Mouse (Mus musculus) heart, embryonic 12.5 days (tissue): Measurements from ENCODE around the gene Lrit2. TPM values are rescaled to one million over a fixed set of nuclear protein-coding genes. Genes with fewer than 3 reads are reported as not detected.

ENCODE experiments used
- ATAC-seq: fragments of 200-750 bp; cut with Nextera tagmentation; 2 replicates; pipeline ENCODE4 v1.8.0; 2017; ENCODE audit warnings: moderate TSS enrichment, moderate library complexity; ENCODE audit not compliant: insufficient number of reproducible peaks, low FRiP score
- H3K27ac ChIP-seq: fragments of 300-500 bp; sonication (generic); 2 replicates; pipeline ENCODE4 v1.5.1; 2016; ENCODE audit warnings: mild to moderate bottlenecking, moderate library complexity; ENCODE audit not compliant: poor library complexity, severe bottlenecking
- H3K27me3 ChIP-seq: fragments of 300-500 bp; sonication (generic); replicated peaks from 2 replicates; pipeline ENCODE4 v1.6.1; 2016; ENCODE audit warnings: mild to moderate bottlenecking, moderate library complexity
- H3K36me3 ChIP-seq: fragments of 300-500 bp; sonication (generic); 2 replicates; pipeline ENCODE4 v1.6.1; 2016; ENCODE audit warnings: mild to moderate bottlenecking, moderate library complexity
- H3K4me1 ChIP-seq: fragments of 300-500 bp; sonication (generic); replicated peaks from 2 replicates; pipeline ENCODE4 v1.6.1; 2016; ENCODE audit warnings: mild to moderate bottlenecking
- H3K4me2 ChIP-seq: fragments of 300-500 bp; sonication (generic); 2 replicates; pipeline ENCODE4 v1.6.1; 2016; ENCODE audit warnings: mild to moderate bottlenecking, moderate library complexity
- H3K4me3 ChIP-seq: fragments of 300-500 bp; sonication (generic); 2 replicates; pipeline ENCODE4 v1.5.1; 2016; ENCODE audit warnings: mild to moderate bottlenecking
- H3K9ac ChIP-seq: fragments of 300-500 bp; sonication (generic); 2 replicates; pipeline ENCODE4 v1.6.1; 2016; ENCODE audit warnings: mild to moderate bottlenecking, moderate library complexity
- H3K9me3 ChIP-seq: fragments of 300-500 bp; sonication (generic); replicated peaks from 2 replicates; pipeline ENCODE4 v1.6.1; 2016; ENCODE audit warnings: mild to moderate bottlenecking, moderate library complexity
- WGBS: fragments of 180-500 bp; shearing (Covaris S2); methylation state at CpG from one replicate; pipeline ENCODE4 v1.1.7; 2016; 5-methylcytosine and 5-hydroxymethylcytosine counted together
- polyA plus RNA-seq: library from polyadenylated mRNA; unstranded; fragments of >200 nt; fragmentation: Nextera tagmentation; extraction: Ambion mirVana; gene quantifications from 2 replicates; pipeline ENCODE4 v1.2.1, GENCODE M21; 2016

Lrit2 gene
- not detected in 2 replicates for polyA plus RNA-seq

GRCm38 (mm10) chr14:37067629-37068028 is at the start of gene Lrit2:
TSS of gene Lrit2 (plus strand) at chr14:37067929.
- Histone ChIP-seq H3K27ac (no peak within 1 kb of the TSS), H3K4me1 (no peaks in the 10 kb centered on the region), H3K4me2 (no peak within 1 kb of the TSS), H3K9me3 (no peaks in the 10 kb centered on the region), H3K36me3 (no peaks in the 10 kb centered on the region), H3K27me3 (no peaks in the 10 kb centered on the region), H3K4me3 (no peak within 1 kb of the TSS), H3K9ac (no peak within 1 kb of the TSS)
- no peak for ATAC-seq
- WGBS, result 70% methylated on average over 5 of the region's 5 CpGs

- no peaks in the 10 kb centered on the region for H3K9me3 ChIP-seq
- H3K27ac ChIP-seq, result no peak overlapping the region
- H3K27me3 ChIP-seq, result no peaks in the 10 kb centered on the region
- H3K4me3 ChIP-seq, result no peak overlapping the region
- no peak for ATAC-seq
- H3K4me1 ChIP-seq, result no peaks in the 10 kb centered on the region
- no peak overlapping the region for H3K4me2 ChIP-seq
- 61% methylated on average over 4 of the region's 4 CpGs for WGBS
- H3K36me3 ChIP-seq, result no peaks in the 10 kb centered on the region
- H3K9ac ChIP-seq, result no peak overlapping the region
Measured at GRCm38 (mm10) chr14:37027248-37027933, 40.3 kb upstream of the Lrit2 start.

- Histone ChIP-seq H3K4me1 (no peaks in the 10 kb centered on the region), H3K27ac (no peak overlapping the region), H3K4me2 (no peak overlapping the region), H3K9me3 (no peaks in the 10 kb centered on the region), H3K27me3 (no peaks in the 10 kb centered on the region), H3K9ac (no peak overlapping the region), H3K4me3 (no peak overlapping the region), H3K36me3 (no peaks in the 10 kb centered on the region)
- ATAC-seq, result no peak
- 88% methylated on average over 3 of the region's 3 CpGs for WGBS
Measured at GRCm38 (mm10) chr14:37027951-37028350, 39.8 kb upstream of the Lrit2 start.

GRCm38 (mm10) chr14:37028555-37028954 is 39.2 kb upstream of the Lrit2 start:
- H3K9me3 ChIP-seq, result no peaks in the 10 kb centered on the region
- no peaks in the 10 kb centered on the region for H3K36me3 ChIP-seq
- no peak overlapping the region for H3K4me3 ChIP-seq
- H3K4me2 ChIP-seq, result no peak overlapping the region
- no peak overlapping the region for H3K9ac ChIP-seq
- H3K27me3 ChIP-seq, result no peaks in the 10 kb centered on the region
- 79% methylated on average over 3 of the region's 3 CpGs for WGBS
- ATAC-seq, result no peak
- H3K4me1 ChIP-seq, result no peaks in the 10 kb centered on the region
- no peak overlapping the region for H3K27ac ChIP-seq

GRCm38 (mm10) chr14:37032481-37033104 is 35.1 kb upstream of the Lrit2 start:
- no peaks in the 10 kb centered on the region for H3K9me3 ChIP-seq
- no peaks in the 10 kb centered on the region for H3K4me1 ChIP-seq
- no peak for ATAC-seq
- H3K9ac ChIP-seq, result no peak overlapping the region
- H3K4me3 ChIP-seq, result no peak overlapping the region
- no peak overlapping the region for H3K27ac ChIP-seq
- no peaks in the 10 kb centered on the region for H3K27me3 ChIP-seq
- H3K36me3 ChIP-seq, result no peaks in the 10 kb centered on the region
- WGBS, result 75% methylated on average over 11 of the region's 11 CpGs
- no peak overlapping the region for H3K4me2 ChIP-seq

- no peak for ATAC-seq
- no peak overlapping the region for H3K4me3 ChIP-seq
- no peaks in the 10 kb centered on the region for H3K9me3 ChIP-seq
- WGBS, result 16% methylated on average over 7 of the region's 7 CpGs
- H3K9ac ChIP-seq, result no peak overlapping the region
- H3K27ac ChIP-seq, result no peak overlapping the region
- H3K4me1 ChIP-seq, result no peaks in the 10 kb centered on the region
- no peaks in the 10 kb centered on the region for H3K27me3 ChIP-seq
- no peaks in the 10 kb centered on the region for H3K36me3 ChIP-seq
- no peak overlapping the region for H3K4me2 ChIP-seq
Measured at GRCm38 (mm10) chr14:37033241-37033640, 34.5 kb upstream of the Lrit2 start.

- Histone ChIP-seq H3K4me1 (no peaks in the 10 kb centered on the region), H3K27me3 (no peaks in the 10 kb centered on the region), H3K4me3 (no peak overlapping the region), H3K36me3 (no peaks in the 10 kb centered on the region), H3K9me3 (no peaks in the 10 kb centered on the region), H3K27ac (no peak overlapping the region), H3K4me2 (no peak overlapping the region), H3K9ac (no peak overlapping the region)
- no peak for ATAC-seq
- 39% methylated on average over 5 of the region's 5 CpGs for WGBS
Measured at GRCm38 (mm10) chr14:37034432-37034831, 33.3 kb upstream of the Lrit2 start.

- no peak for ATAC-seq
- H3K4me1 ChIP-seq, result no peaks in the 10 kb centered on the region
- H3K9me3 ChIP-seq, result no peaks in the 10 kb centered on the region
- no peak within 1 kb of the TSS for H3K4me2 ChIP-seq
- no peaks in the 10 kb centered on the region for H3K27me3 ChIP-seq
- no peak within 1 kb of the TSS for H3K9ac ChIP-seq
- no peak within 1 kb of the TSS for H3K27ac ChIP-seq
- no peak within 1 kb of the TSS for H3K4me3 ChIP-seq
- whole genome bisulfite sequencing, result 70% methylated on average over 1 of the region's 1 CpGs
- H3K36me3 ChIP-seq, result no peaks in the 10 kb centered on the region
Measured at GRCm38 (mm10) chr14:37048914-37049410, 18.8 kb upstream of the Lrit2 start, which contains the start of gene Rgr. TSS of gene Rgr (minus strand) at chr14:37048964.

GRCm38 (mm10) chr14:37064849-37065248 is 2.9 kb upstream of the Lrit2 start:
- Histone ChIP-seq H3K4me1 (no peaks in the 10 kb centered on the region), H3K9me3 (no peaks in the 10 kb centered on the region), H3K36me3 (no peaks in the 10 kb centered on the region), H3K27me3 (no peaks in the 10 kb centered on the region), H3K4me3 (no peak overlapping the region), H3K27ac (no peak overlapping the region), H3K9ac (no peak overlapping the region), H3K4me2 (no peak overlapping the region)
- 52% methylated on average over 2 of the region's 2 CpGs for WGBS
- ATAC-seq, result no peak

- H3K4me2 ChIP-seq, result no peak overlapping the region
Measured at GRCm38 (mm10) chr14:37066636-37067035, 1.1 kb upstream of the Lrit2 start.

GRCm38 (mm10) chr14:37068516-37068915 is 787 bp downstream of the Lrit2 start:
- no peak for ATAC-seq
- H3K27ac ChIP-seq, result no peak overlapping the region
- no peaks in the 10 kb centered on the region for H3K36me3 ChIP-seq
- no peak overlapping the region for H3K4me3 ChIP-seq
- WGBS, result 18% methylated on average over 9 of the region's 9 CpGs
- H3K9ac ChIP-seq, result no peak overlapping the region
- H3K4me2 ChIP-seq, result no peak overlapping the region
- H3K27me3 ChIP-seq, result no peaks in the 10 kb centered on the region
- no peaks in the 10 kb centered on the region for H3K4me1 ChIP-seq
- no peaks in the 10 kb centered on the region for H3K9me3 ChIP-seq

More at GRCm38 (mm10) chr14:37066636-37067035, 1.1 kb upstream of the Lrit2 start:
- Histone ChIP-seq H3K4me1 (no peaks in the 10 kb centered on the region), H3K9me3 (no peaks in the 10 kb centered on the region), H3K9ac (no peak overlapping the region), H3K4me3 (no peak overlapping the region), H3K27ac (no peak overlapping the region), H3K27me3 (no peaks in the 10 kb centered on the region), H3K36me3 (no peaks in the 10 kb centered on the region)
- WGBS, result 53% methylated on average over 2 of the region's 2 CpGs
- ATAC-seq, result no peak
